Mouse (Mus musculus) hindbrain, embryonic 12.5 days (tissue): ENCODE data around the gene St3gal6. TPM values are rescaled to one million over a fixed set of nuclear protein-coding genes. Genes with fewer than 3 reads are reported as not detected.
"Not testable (repeated sequence)": the region's sequence is repeated elsewhere in the genome, so short reads cannot be mapped to it uniquely, and the experiment has no call there.

Source experiments
- ATAC-seq: fragments of 200-750 bp; cut with Nextera tagmentation; 2 replicates; pipeline ENCODE4 v1.8.0; 2017; ENCODE audit warnings: moderate TSS enrichment; ENCODE audit not compliant: low FRiP score
- H3K27ac ChIP-seq: fragments of 300-500 bp; sonication (generic); 2 replicates; pipeline ENCODE4 v1.5.1; 2016; ENCODE audit warnings: mild to moderate bottlenecking
- H3K27me3 ChIP-seq: fragments of 300-500 bp; sonication (generic); 2 replicates; pipeline ENCODE4 v1.6.1; 2016; ENCODE audit warnings: mild to moderate bottlenecking
- H3K36me3 ChIP-seq: fragments of 300-500 bp; sonication (generic); 2 replicates; pipeline ENCODE4 v1.6.1; 2016; ENCODE audit warnings: mild to moderate bottlenecking
- H3K4me1 ChIP-seq: fragments of 300-500 bp; sonication (generic); 2 replicates; pipeline ENCODE4 v1.6.1; 2016
- H3K4me2 ChIP-seq: fragments of 300-500 bp; sonication (generic); replicated peaks from 2 replicates; pipeline ENCODE4 v1.6.1; 2016; ENCODE audit warnings: mild to moderate bottlenecking
- H3K4me3 ChIP-seq: fragments of 300-500 bp; sonication (generic); 2 replicates; pipeline ENCODE4 v1.5.1; 2016; ENCODE audit warnings: mild to moderate bottlenecking
- H3K9ac ChIP-seq: fragments of 300-500 bp; sonication (generic); 2 replicates; pipeline ENCODE4 v1.6.1; 2016; ENCODE audit warnings: mild to moderate bottlenecking, moderate library complexity
- H3K9me3 ChIP-seq: fragments of 300-500 bp; sonication (generic); replicated peaks from 2 replicates; pipeline ENCODE4 v1.6.1; 2016; ENCODE audit warnings: mild to moderate bottlenecking
- WGBS: fragments of 180-500 bp; shearing (Covaris S2); methylation state at CpG from one replicate; pipeline ENCODE4 v1.1.7; 2016; 5-methylcytosine and 5-hydroxymethylcytosine counted together
- polyA plus RNA-seq: library from polyadenylated mRNA; unstranded; fragments of >200 nt; fragmentation: Nextera tagmentation; extraction: Ambion mirVana; gene quantifications from 2 replicates; pipeline ENCODE4 v1.2.1, GENCODE M21; 2016

Gene St3gal6
- polyA plus RNA-seq, 1 experiment from 2014 or later, result 10.1 TPM

DNA sequence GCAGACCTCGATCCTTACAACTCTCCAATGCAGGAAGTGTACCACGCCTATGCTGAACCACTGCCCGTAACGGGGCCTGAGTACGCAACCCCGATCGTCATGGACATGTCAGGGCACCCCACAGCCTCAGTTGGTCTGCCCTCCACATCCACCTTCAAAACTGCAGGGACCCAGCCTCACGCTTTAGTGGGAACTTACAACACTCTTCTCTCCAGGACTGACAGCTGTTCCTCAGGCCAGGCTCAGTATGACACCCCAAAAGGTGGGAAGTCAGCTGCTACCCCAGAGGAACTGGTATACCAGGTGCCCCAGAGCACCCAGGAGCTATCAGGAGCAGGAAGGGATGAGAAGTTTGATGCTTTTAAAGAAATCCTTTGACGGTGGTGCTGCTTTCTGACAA lies 58.6 kb downstream of the St3gal6 start:
- ATAC-seq, result no peak
- no peak overlapping the region for H3K4me3 ChIP-seq
- no peak overlapping the region for H3K9ac ChIP-seq
- peaks cover 48% of the 10 kb centered on the region for H3K36me3 ChIP-seq
- H3K27ac ChIP-seq, result no peak overlapping the region
- H3K27me3 ChIP-seq, result no peaks in the 10 kb centered on the region
- H3K4me1 ChIP-seq, result no peaks in the 10 kb centered on the region
- no peak overlapping the region for H3K4me2 ChIP-seq
- no peaks in the 10 kb centered on the region for H3K9me3 ChIP-seq
- WGBS, result 92% methylated on average over 9 of the region's 9 CpGs

DNA sequence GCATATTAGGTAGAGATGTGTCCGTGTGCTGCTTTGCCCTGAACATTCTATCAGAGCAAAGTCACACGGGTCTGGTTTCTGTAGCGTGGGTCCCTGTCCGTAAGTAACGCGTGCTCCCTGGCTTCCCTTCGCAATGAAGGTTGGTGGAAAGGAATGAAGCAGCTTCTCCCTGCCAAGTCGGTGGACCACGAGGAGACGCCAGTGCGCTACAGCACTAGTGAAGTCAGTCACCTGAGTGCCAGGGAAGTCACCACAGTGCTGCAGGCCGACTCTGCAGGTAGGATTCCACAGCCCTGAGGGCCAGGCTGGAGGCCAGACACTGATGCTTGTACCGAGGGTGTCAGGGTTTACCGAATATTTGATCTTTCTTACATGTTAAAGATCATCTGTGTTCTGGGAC lies 60.0 kb downstream of the St3gal6 start:
- no peak for ATAC-seq
- no peaks in the 10 kb centered on the region for H3K4me1 ChIP-seq
- WGBS, result 93% methylated on average over 14 of the region's 14 CpGs
- no peaks in the 10 kb centered on the region for H3K27me3 ChIP-seq
- no peak overlapping the region for H3K9ac ChIP-seq
- H3K36me3 ChIP-seq, result peaks cover 54% of the 10 kb centered on the region
- no peak overlapping the region for H3K4me2 ChIP-seq
- no peak overlapping the region for H3K4me3 ChIP-seq
- H3K27ac ChIP-seq, result no peak overlapping the region
- no peaks in the 10 kb centered on the region for H3K9me3 ChIP-seq

DNA sequence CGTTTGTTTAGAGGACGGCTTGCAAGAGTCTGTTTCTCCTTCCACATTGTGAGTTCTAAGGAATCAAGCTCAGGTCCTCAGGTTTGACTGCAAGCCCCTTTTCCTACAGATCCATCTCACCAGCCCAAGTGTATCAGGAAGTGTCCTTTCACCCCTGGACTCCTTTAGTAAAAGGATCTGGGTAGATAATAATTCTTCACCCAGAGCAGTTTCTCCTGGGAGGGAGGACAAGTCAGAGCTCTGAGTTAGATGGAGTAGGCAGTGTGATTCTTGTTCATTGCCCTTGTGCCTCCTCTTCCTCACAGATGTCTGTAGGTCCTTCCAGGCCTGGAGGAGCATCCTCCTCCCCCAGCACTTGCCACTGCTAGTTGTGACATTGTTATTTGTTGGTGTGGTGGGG lies 61.5 kb downstream of the St3gal6 start:
- Histone ChIP-seq H3K9me3 (no peaks in the 10 kb centered on the region), H3K4me2 (no peak overlapping the region), H3K4me1 (no peaks in the 10 kb centered on the region), H3K36me3 (peaks cover 66% of the 10 kb centered on the region), H3K4me3 (no peak overlapping the region), H3K27ac (no peak overlapping the region), H3K9ac (no peak overlapping the region), H3K27me3 (no peaks in the 10 kb centered on the region)
- ATAC-seq, result no peak
- WGBS, result 85% methylated on average over 2 of the region's 2 CpGs

DNA sequence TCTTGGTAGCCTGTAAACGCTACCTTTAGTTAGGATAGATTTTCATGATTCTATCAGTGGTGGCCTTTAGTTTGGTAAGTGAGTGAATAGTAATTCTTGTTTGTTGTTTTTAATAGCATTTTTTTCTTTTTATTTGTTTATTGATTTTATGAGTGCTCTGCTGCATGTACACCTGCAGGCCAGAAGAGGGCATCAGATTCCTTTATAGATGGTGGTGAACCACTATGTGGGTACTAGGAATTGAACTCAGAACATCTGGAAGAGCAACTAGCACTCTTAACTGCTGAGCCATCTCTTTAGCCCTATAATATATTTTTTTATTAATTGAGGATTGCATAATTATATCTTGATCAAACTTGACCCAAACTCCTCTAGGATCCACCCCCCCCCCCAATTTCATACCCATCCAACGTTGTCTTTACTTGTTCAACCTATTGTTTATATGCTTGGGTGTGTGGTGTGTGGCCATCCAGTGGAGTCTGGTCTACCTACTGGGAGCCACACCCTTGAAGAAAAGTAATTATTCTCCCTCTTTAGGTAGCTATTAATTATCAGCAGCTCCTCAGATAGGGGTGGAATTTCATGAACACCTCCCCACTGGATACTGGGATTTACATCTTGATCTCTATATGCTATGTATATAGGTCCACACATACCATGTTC lies 62.1 kb downstream of the St3gal6 start:
- Histone ChIP-seq H3K4me1 (no peaks in the 10 kb centered on the region), H3K4me3 (no peak overlapping the region), H3K27ac (no peak overlapping the region), H3K9me3 (no peaks in the 10 kb centered on the region), H3K4me2 (no peak overlapping the region), H3K36me3 (peaks cover 69% of the 10 kb centered on the region), H3K9ac (no peak overlapping the region), H3K27me3 (no peaks in the 10 kb centered on the region)
- no peak for ATAC-seq
- 96% methylated on average over 2 of the region's 2 CpGs for WGBS

DNA sequence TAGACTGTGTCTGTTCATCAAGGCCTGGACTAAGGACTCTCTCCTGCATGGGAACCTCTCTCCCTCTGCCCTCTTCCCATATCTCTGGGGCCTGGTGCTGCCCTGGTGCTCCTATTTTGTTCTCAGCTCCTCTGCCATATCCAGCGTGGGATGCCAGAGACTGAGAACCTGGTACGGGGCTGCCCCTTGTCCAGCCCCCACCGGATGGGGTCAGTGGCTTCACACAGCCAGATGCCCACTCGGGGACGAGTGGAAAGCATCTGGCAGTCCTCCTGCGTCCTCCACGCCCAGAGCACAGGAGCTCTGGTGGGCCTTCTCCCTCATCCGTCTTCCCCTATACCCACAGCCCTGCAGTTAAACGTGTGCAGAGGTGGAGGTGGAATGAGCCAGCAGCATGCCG lies 63.7 kb downstream of the St3gal6 start:
- no peaks in the 10 kb centered on the region for H3K9me3 ChIP-seq
- no peak overlapping the region for H3K4me2 ChIP-seq
- H3K27me3 ChIP-seq, result no peaks in the 10 kb centered on the region
- peaks cover 64% of the 10 kb centered on the region for H3K36me3 ChIP-seq
- H3K9ac ChIP-seq, result no peak overlapping the region
- no peaks in the 10 kb centered on the region for H3K4me1 ChIP-seq
- no peak overlapping the region for H3K27ac ChIP-seq
- no peak for ATAC-seq
- 89% methylated on average over 10 of the region's 10 CpGs for WGBS
- H3K4me3 ChIP-seq, result no peak overlapping the region

DNA sequence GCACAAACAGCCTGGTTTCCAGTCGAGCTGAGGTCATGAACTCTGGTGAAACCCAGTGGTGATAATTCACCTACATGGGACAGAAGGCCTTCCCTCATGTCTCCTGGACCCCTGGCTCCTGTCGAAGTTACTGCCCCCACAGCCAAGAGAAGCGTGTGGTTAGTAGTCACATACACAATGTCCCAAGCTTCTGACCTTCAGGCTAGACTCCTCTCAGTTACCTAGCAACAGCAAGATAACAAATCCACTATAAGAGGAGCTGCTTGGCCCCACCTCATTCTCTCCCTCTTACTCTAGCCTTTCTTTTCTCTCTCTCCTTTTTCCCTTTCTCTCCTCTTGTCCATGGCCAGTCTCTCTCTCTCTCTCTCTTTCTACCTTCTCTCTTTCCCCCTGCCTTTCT lies 64.1 kb downstream of the St3gal6 start:
- H3K9me3 ChIP-seq, H3K4me2 ChIP-seq, H3K9ac ChIP-seq, ATAC-seq, H3K27ac ChIP-seq, H3K27me3 ChIP-seq, H3K4me3 ChIP-seq, H3K4me1 ChIP-seq: not testable (repeated sequence)
- WGBS, result 51% methylated on average over 3 of the region's 3 CpGs
- H3K36me3 ChIP-seq, result peaks cover 60% of the 10 kb centered on the region

DNA sequence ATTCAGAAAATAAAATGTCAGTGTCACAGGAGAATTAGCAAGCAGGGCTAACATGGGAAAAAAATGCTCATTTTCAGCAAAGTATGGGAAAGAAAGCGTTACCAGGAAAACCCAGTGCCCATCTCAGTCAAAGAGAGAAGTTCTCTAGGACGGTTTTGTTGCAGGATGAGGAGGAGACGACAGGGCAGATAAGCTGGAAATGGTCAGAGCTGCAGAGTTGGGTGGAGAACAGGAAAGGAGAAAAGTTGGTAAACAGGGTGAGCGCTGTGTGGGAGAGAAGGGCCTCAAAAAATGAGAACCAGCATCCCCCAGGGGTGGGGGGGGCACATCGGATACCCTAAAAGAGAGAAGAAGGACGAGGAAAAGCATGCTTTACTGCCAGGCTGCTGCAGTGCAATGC lies 67.1 kb downstream of the St3gal6 start:
- ATAC-seq, result no peak
- Histone ChIP-seq H3K27ac (no peak overlapping the region), H3K4me1 (no peaks in the 10 kb centered on the region), H3K4me3 (no peak overlapping the region), H3K9me3 (no peaks in the 10 kb centered on the region), H3K9ac (no peak overlapping the region), H3K27me3 (no peaks in the 10 kb centered on the region), H3K4me2 (no peak overlapping the region), H3K36me3 (peaks cover 43% of the 10 kb centered on the region)
- 87% methylated on average over 6 of the region's 6 CpGs for WGBS

DNA sequence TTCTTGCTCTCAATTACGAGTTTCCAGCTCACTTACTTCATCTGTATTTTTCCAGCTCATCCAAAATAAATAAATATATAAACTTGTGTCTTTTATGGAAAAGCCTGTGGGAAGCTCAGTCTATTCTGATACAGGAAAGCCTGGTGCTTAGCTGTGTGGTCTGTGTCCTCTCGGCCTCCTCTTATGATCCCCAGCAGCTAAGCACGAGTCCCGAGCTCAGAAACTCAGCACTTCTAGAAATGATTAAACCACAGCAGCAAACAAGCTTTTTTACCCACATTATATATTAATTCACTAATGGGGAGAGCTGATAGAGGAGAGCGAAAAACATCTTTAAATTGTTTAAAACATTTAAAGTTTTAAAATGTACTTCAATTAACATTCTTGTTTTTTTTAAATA lies 67.6 kb downstream of the St3gal6 start:
- Histone ChIP-seq H3K4me2 (no peak overlapping the region), H3K4me3 (no peak overlapping the region), H3K36me3 (peaks cover 45% of the 10 kb centered on the region), H3K27ac (no peak overlapping the region), H3K9ac (no peak overlapping the region), H3K27me3 (no peaks in the 10 kb centered on the region), H3K9me3 (no peaks in the 10 kb centered on the region), H3K4me1 (no peaks in the 10 kb centered on the region)
- ATAC-seq, result no peak
- WGBS, result 87% methylated on average over 5 of the region's 5 CpGs

DNA sequence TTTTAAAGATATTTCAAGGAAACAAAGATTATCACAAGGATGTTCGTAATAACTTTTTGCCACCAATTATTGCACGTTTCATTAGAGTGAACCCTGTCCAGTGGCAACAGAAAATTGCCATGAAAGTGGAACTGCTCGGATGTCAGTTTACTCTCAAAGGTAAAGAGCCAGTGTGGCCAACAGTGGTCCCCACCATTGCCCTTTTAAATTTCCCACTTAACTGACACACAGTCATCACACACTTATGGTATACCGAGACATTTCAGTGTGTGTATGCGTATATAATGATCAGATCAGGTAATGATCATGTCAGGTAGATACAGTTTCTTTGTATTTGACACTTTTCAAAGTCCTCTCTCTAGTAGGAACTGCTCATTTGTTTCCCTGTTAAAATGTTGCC lies 68.9 kb downstream of the St3gal6 start:
- H3K36me3 ChIP-seq, result peaks cover 41% of the 10 kb centered on the region
- H3K9me3 ChIP-seq, result no peaks in the 10 kb centered on the region
- no peaks in the 10 kb centered on the region for H3K4me1 ChIP-seq
- WGBS, result 91% methylated on average over 5 of the region's 5 CpGs
- no peak for ATAC-seq
- no peak overlapping the region for H3K4me3 ChIP-seq
- no peaks in the 10 kb centered on the region for H3K27me3 ChIP-seq
- no peak overlapping the region for H3K4me2 ChIP-seq
- no peak overlapping the region for H3K27ac ChIP-seq
- H3K9ac ChIP-seq, result no peak overlapping the region

DNA sequence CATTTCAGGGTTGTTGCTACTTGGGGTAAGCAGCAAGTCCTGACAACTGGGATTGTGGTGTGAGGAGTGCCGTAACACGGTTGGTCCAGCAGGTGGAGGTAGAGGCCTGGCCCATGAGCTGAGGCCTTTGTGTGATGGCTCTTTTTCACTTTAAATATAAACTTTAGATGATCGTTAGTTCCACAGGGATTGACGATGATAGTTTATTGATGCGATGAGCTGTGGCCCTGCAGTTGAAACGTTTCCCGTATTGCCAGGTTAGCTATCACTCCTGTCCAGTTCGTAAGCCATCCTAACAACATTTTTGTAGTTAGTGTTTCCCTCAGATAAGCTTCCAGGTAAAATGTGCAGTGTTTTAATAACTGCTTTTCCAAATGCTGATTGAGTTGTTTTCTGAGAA lies 69.4 kb downstream of the St3gal6 start:
- no peak for ATAC-seq
- H3K4me2 ChIP-seq, result no peak overlapping the region
- no peaks in the 10 kb centered on the region for H3K9me3 ChIP-seq
- H3K27ac ChIP-seq, result no peak overlapping the region
- H3K9ac ChIP-seq, result no peak overlapping the region
- 77% methylated on average over 8 of the region's 8 CpGs for WGBS
- H3K36me3 ChIP-seq, result peaks cover 44% of the 10 kb centered on the region
- H3K4me1 ChIP-seq, result no peaks in the 10 kb centered on the region
- H3K27me3 ChIP-seq, result no peaks in the 10 kb centered on the region
- no peak overlapping the region for H3K4me3 ChIP-seq

DNA sequence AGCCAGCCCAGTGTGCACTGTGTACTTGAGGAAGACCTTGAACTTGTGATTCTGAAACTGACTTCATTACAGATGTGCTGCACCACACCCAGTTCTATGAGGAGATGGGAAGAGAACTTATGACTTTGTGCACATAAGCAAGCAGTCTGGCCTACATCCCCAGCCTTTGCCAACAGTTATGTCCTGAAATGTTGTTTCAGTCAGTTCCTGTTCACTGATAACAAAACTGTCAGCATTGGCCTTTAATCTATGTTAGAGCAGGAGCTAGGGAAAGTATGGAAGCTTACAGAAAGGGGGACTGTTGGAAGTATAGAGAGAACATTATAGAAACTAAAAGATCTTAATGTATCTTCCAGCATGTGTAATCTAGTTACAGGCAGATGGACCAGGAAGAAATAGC lies 70.2 kb downstream of the St3gal6 start:
- H3K36me3 ChIP-seq, result peaks cover 46% of the 10 kb centered on the region

DNA sequence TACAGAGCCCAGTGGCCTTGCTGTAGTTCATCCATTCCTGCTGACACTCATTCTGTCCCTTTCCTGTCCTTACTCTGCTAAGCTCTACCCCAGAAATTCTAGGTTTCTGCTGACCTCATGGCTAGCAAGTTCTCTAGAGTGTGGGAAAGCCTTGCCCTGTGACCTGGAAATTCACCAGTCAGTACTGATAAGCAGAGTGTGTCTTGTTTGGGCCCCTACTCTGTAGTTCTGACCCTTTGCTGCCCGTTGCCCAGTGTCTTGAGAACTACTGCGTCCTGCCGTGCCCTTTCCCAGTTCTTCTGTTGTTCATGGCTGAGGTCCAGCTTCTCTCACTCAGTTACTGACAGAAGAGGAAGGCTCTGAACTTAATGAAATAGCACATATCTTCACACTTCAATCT lies 70.9 kb downstream of the St3gal6 start:
- Histone ChIP-seq H3K4me3 (no peak overlapping the region), H3K27me3 (no peaks in the 10 kb centered on the region), H3K27ac (no peak overlapping the region), H3K36me3 (peaks cover 41% of the 10 kb centered on the region), H3K4me2 (no peak overlapping the region), H3K9me3 (no peaks in the 10 kb centered on the region), H3K4me1 (no peaks in the 10 kb centered on the region), H3K9ac (no peak overlapping the region)
- ATAC-seq, result no peak
- 65% methylated on average over 3 of the region's 3 CpGs for WGBS

More for the DNA sequence above, 70.2 kb downstream of the St3gal6 start:
- Histone ChIP-seq H3K4me1 (no peaks in the 10 kb centered on the region), H3K4me3 (no peak overlapping the region), H3K4me2 (no peak overlapping the region), H3K27me3 (no peaks in the 10 kb centered on the region), H3K9ac (no peak overlapping the region), H3K9me3 (no peaks in the 10 kb centered on the region), H3K27ac (no peak overlapping the region)
- no peak for ATAC-seq

DNA sequence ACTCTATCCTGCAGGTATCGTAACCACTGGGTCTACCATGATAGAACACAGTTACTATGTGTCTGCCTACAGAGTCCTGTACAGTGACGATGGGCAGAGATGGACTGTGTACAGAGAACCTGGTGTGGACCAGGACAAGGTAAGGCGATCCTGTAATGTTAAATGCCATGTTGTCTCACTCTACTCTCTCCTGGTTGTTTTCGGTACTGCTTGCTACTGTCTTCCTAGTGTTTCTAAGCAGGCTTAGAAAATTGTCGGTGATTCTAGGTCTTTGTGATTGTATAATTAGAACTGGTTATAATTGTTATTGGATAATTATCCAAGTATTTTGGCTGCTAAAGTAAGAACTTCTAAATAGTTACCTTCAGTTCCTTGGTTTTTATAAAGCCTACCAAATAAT lies 72.4 kb downstream of the St3gal6 start:
- no peaks in the 10 kb centered on the region for H3K27me3 ChIP-seq
- no peak overlapping the region for H3K4me2 ChIP-seq
- no peak for ATAC-seq
- H3K4me1 ChIP-seq, result no peaks in the 10 kb centered on the region
- H3K4me3 ChIP-seq, result no peak overlapping the region
- WGBS, result 98% methylated on average over 5 of the region's 5 CpGs
- H3K36me3 ChIP-seq, result peaks cover 29% of the 10 kb centered on the region; the same call in 1 of the 2 replicates
- H3K9ac ChIP-seq, result no peak overlapping the region
- no peak overlapping the region for H3K27ac ChIP-seq
- H3K9me3 ChIP-seq, result no peaks in the 10 kb centered on the region
